Mouse (Mus musculus) thymus, adult 18-20 months (tissue): ENCODE measurements around the gene Fkbp6.
A peak's percentile ranks its signal among the peaks of the same experiment; 100 is the strongest.

Experiments used
- DNase-seq, 2 experiments: peaks; one replicate each; pipeline ENCODE4 v3.0.0; 2022; ENCODE audit warnings: mixed read lengths in 2 of 2

Gene Fkbp6

GRCm38 (mm10) chr5:135271563-135272165, 78.2 kb downstream of the Fkbp6 start:
- DNase-seq: no peak

GRCm38 (mm10) chr5:135270361-135270760, 79.5 kb downstream of the Fkbp6 start:
- DNase-seq: no peak

- no peak for DNase-seq
These were observed 80.4 kb downstream of the Fkbp6 start for GRCm38 (mm10) chr5:135269451-135269850.

- peak; percentile 16 to 31 for DNase-seq
These were observed 85.3 kb downstream of the Fkbp6 start for GRCm38 (mm10) chr5:135264548-135264947.

- DNase-seq: peak; percentile 20 to 21
These were observed 85.9 kb downstream of the Fkbp6 start for GRCm38 (mm10) chr5:135263866-135264503.

GRCm38 (mm10) chr5:135258280-135259150, 91.3 kb downstream of the Fkbp6 start:
- no peak for DNase-seq

- no peak for DNase-seq
These were observed 92.3 kb downstream of the Fkbp6 start for GRCm38 (mm10) chr5:135257559-135257958.

GRCm38 (mm10) chr5:135256166-135256565, 93.7 kb downstream of the Fkbp6 start:
- no peak for DNase-seq

- DNase-seq: no peak
These were observed 96.0 kb downstream of the Fkbp6 start for GRCm38 (mm10) chr5:135253741-135254401.

GRCm38 (mm10) chr5:135251079-135251454, 98.8 kb downstream of the Fkbp6 start, which contains the start of gene Fzd9:
TSS of gene Fzd9 (minus strand) at chr5:135251230.
- DNase-seq: peak; percentile 32 to 42

GRCm38 (mm10) chr5:135250186-135251078, 99.4 kb downstream of the Fkbp6 start:
- DNase-seq: no peak

GRCm38 (mm10) chr5:135248956-135249676, 100.7 kb downstream of the Fkbp6 start:
- no peak for DNase-seq

GRCm38 (mm10) chr5:135247337-135247736, 102.5 kb downstream of the Fkbp6 start:
- DNase-seq: no peak

GRCm38 (mm10) chr5:135246531-135246930, 103.3 kb downstream of the Fkbp6 start:
- DNase-seq: no peak

- no peak for DNase-seq
These were observed 106.7 kb downstream of the Fkbp6 start for GRCm38 (mm10) chr5:135243166-135243565.

GRCm38 (mm10) chr5:135242608-135243007, 107.2 kb downstream of the Fkbp6 start:
- DNase-seq: no peak

GRCm38 (mm10) chr5:135242136-135242535, 107.7 kb downstream of the Fkbp6 start:
- no peak for DNase-seq
